Mouse (Mus musculus): Measurements from ENCODE around the gene Col4a2.

DNA sequence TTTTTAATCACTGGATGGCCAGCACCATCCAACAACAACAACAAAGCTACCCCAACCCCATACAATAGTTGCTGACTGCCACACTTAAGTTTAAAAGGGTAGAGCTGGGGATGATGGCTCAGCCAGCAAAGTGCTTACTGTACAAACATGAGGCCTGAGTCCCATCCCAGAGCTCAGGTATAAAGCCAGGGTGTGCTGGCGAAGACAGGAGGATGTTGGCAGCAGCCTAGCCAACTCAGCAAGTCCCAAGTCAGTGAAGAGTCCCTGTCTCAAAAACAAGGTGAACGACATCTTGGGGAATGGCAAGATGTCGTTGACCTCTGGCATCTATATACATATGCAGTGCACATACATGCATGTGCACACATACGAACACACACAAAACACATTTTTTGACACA lies 150.0 kb downstream of the Col4a2 start:
- TF ChIP-seq CTCF (IDR thresholded peaks at IDR 0.05; ENCODE audit: extremely low read depth, insufficient read depth, low read length), result no peak
- TF ChIP-seq POLR2A (IDR thresholded peaks at IDR 0.05; ENCODE audit: extremely low read depth, insufficient read depth, low read length), result no peak
